Comparison of ENCODE assay signal across 15 mouse cellular contexts in the genomic region with DNA sequence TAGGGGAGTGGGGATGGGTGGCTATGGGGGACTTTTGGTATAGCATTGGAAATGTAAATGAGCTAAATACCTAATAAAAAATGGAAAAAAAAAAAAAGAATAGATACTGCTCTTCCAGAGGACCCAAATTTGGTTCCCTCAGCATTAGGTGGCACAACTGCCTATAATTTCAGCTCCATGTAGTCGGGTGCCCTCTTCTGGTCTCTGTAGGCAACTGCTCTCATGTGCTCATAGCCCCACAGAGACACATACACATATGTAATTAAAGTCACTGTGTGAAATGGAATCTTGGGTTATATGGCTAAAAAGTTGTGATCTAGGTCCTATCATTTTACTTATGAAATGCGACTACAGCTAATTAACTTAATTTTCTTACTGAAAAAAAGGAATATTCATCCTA.
DNase-seq lines count a peak whose midpoint lies in the region; ATAC-seq and TF ChIP-seq lines count a peak whose summit lies in the region.
"Had no signal": no experiment of that assay in that cellular context is flagged by ENCODE, and none has a peak within 500 bp of the region (broad histone marks: within the 10 kb centered on the region; RNA-seq: fewer than 3 reads in every experiment).

No protein-coding gene starts in this region.

- no peaks in the 10 kb centered on the region for H3K4me1 ChIP-seq in heart, postnatal 0 days (ENCODE audit: control insufficient read depth, insufficient read depth)
- H3K4me1 ChIP-seq in heart, embryonic 12.5 days (replicated peaks), result peaks cover 9% of the 10 kb centered on the region; the same call in 1 of the 2 replicates
- H3K4me1 ChIP-seq in thymus, adult 2 months (replicated peaks; ENCODE audit: control insufficient read depth, insufficient read depth, low read length), result peaks cover 4% of the 10 kb centered on the region
- H3K4me1 ChIP-seq in stomach, postnatal 0 days (replicated peaks; ENCODE audit: control insufficient read depth, insufficient read depth), result no peaks in the 10 kb centered on the region
- H3K4me1 ChIP-seq: liver, embryonic 13.5 days had no signal

- 86% methylated on average over 2 of the region's 2 CpGs for WGBS in heart, postnatal 0 days
- WGBS in heart, embryonic 12.5 days, result 81% methylated on average over 2 of the region's 2 CpGs
- 79% methylated on average over 2 of the region's 2 CpGs for WGBS in thymus, adult 2 months
- 85% methylated on average over 2 of the region's 2 CpGs for WGBS in stomach, postnatal 0 days

- peak; percentile 40 for TF ChIP-seq CTCF in heart, postnatal 0 days (IDR thresholded peaks at IDR 0.05; ENCODE audit: low read depth)
- TF ChIP-seq CTCF in thymus, adult 2 months (IDR thresholded peaks at IDR 0.05; ENCODE audit: borderline replicate concordance, control insufficient read depth, extremely low read depth, insufficient read depth, low read length, poor library complexity), result no peak
- TF ChIP-seq CTCF in Patski (IDR thresholded peaks at IDR 0.05), result peak; percentile 40
- TF ChIP-seq CTCF in stomach, postnatal 0 days (IDR thresholded peaks at IDR 0.05; ENCODE audit: low read depth), result peak; percentile 40

- no peaks in the 10 kb centered on the region for H3K27me3 ChIP-seq in heart, postnatal 0 days (ENCODE audit: control insufficient read depth, insufficient read depth, low read length)
- no peaks in the 10 kb centered on the region for H3K27me3 ChIP-seq in heart, embryonic 12.5 days (replicated peaks)
- H3K27me3 ChIP-seq in thymus, adult 2 months (ENCODE audit: control insufficient read depth, insufficient read depth, low read length), result no peaks in the 10 kb centered on the region
- peaks cover 18% of the 10 kb centered on the region for H3K27me3 ChIP-seq in Patski
- no peaks in the 10 kb centered on the region for H3K27me3 ChIP-seq in stomach, postnatal 0 days (ENCODE audit: control insufficient read depth, insufficient read depth, low read length)
- H3K27me3 ChIP-seq: forebrain, embryonic 13.5 days; hindbrain, embryonic 15.5 days; liver, embryonic 13.5 days; neural tube, embryonic 15.5 days had no signal

- 0 out of 2 replicates have a peak, but pooled peaks cover 3% of the 10 kb centered on the region for H3K9me3 ChIP-seq in heart, postnatal 0 days (replicated peaks; ENCODE audit: control insufficient read depth, low read length)
- H3K9me3 ChIP-seq in heart, embryonic 12.5 days (replicated peaks), result no peaks in the 10 kb centered on the region
- H3K9me3 ChIP-seq in stomach, postnatal 0 days (ENCODE audit: control insufficient read depth, low read length), result no peaks in the 10 kb centered on the region
- H3K9me3 ChIP-seq: forebrain, embryonic 13.5 days; hindbrain, embryonic 15.5 days; liver, embryonic 13.5 days; neural tube, embryonic 15.5 days had no signal

- no peak for DNase-seq in heart, postnatal 0 days (ENCODE audit: low spot score)
- peak; percentile 56 for DNase-seq in thymus, postnatal 0 days (ENCODE audit: low spot score)
- DNase-seq in thymus, adult 2 months, result no peak
- DNase-seq in Patski (ENCODE audit: low read depth, low spot score), result no peak
- no peak for DNase-seq in stomach, postnatal 0 days (ENCODE audit: low spot score)
- no peak for DNase-seq in right cerebral cortex, postnatal 10 days (ENCODE audit: low spot score in 2 of 2)
- no peak for DNase-seq in embryo, embryonic 9.5 days (ENCODE audit: extremely low spot score)
- DNase-seq: cerebellum, postnatal 14 days; gastrocnemius, postnatal 14 days; kidney, postnatal 14 days; liver, embryonic 13.5 days had no signal

- no peak for ATAC-seq in heart, postnatal 0 days (ENCODE audit: insufficient read depth, low read depth)
- ATAC-seq in heart, embryonic 12.5 days (ENCODE audit: insufficient number of reproducible peaks, low FRiP score), result no peak
- no peak for ATAC-seq in Patski
- ATAC-seq in stomach, postnatal 0 days (ENCODE audit: low FRiP score, low TSS enrichment), result no peak
- ATAC-seq: forebrain, embryonic 13.5 days had no signal

- H3K4me3 ChIP-seq in heart, postnatal 0 days (ENCODE audit: low read depth, low read length), result no peak overlapping the region
- no peak overlapping the region for H3K4me3 ChIP-seq in heart, embryonic 12.5 days
- no peak overlapping the region for H3K4me3 ChIP-seq in thymus, adult 2 months (ENCODE audit: control insufficient read depth, insufficient read depth, low read length)
- no peak overlapping the region for H3K4me3 ChIP-seq in stomach, postnatal 0 days (ENCODE audit: low read depth, low read length)
- H3K4me3 ChIP-seq: forebrain, embryonic 13.5 days; hindbrain, embryonic 15.5 days; liver, embryonic 13.5 days; neural tube, embryonic 15.5 days had no signal

- no peak for TF ChIP-seq EP300 in heart, postnatal 0 days (IDR thresholded peaks at IDR 0.05; ENCODE audit: low read depth)
- TF ChIP-seq EP300 in stomach, postnatal 0 days (optimal IDR thresholded peaks at IDR 0.05), result no peak

- in situ Hi-C loops in Patski (cut with MboI; ENCODE audit: low pct_unique_long_range_greater_than_20kb), result no loop called here

- POLR2A ChIA-PET in Patski (lab: Charles Lee), result no interaction called here

- no peak overlapping the region for H3K27ac ChIP-seq in heart, postnatal 0 days (ENCODE audit: low read depth)
- H3K27ac ChIP-seq in heart, embryonic 12.5 days (ENCODE audit: poor library complexity, severe bottlenecking), result no peak overlapping the region
- H3K27ac ChIP-seq in thymus, adult 2 months (ENCODE audit: control insufficient read depth, insufficient read depth, low read length), result no peak overlapping the region
- no peak overlapping the region for H3K27ac ChIP-seq in stomach, postnatal 0 days (replicated peaks)
- H3K27ac ChIP-seq: forebrain, embryonic 13.5 days; hindbrain, embryonic 15.5 days; liver, embryonic 13.5 days; neural tube, embryonic 15.5 days had no signal

- H3K9ac ChIP-seq in heart, postnatal 0 days (replicated peaks; ENCODE audit: low read depth, low read length), result no peak overlapping the region
- no peak overlapping the region for H3K9ac ChIP-seq in heart, embryonic 12.5 days
- no peak overlapping the region for H3K9ac ChIP-seq in stomach, postnatal 0 days (ENCODE audit: low read length)
- H3K9ac ChIP-seq: forebrain, embryonic 13.5 days; hindbrain, embryonic 15.5 days; liver, embryonic 13.5 days; neural tube, embryonic 15.5 days had no signal

- CTCF ChIA-PET in Patski (lab: Charles Lee), result no interaction called here

- no peak for TF ChIP-seq POLR2A in thymus, adult 2 months (IDR thresholded peaks at IDR 0.05; ENCODE audit: control insufficient read depth, extremely low read depth, insufficient read depth, low read length, poor library complexity)

- no peak overlapping the region for H3K4me2 ChIP-seq in heart, postnatal 0 days (ENCODE audit: low read depth, low read length)
- no peak overlapping the region for H3K4me2 ChIP-seq in heart, embryonic 12.5 days
- H3K4me2 ChIP-seq in stomach, postnatal 0 days (replicated peaks; ENCODE audit: low read depth), result no peak overlapping the region
- H3K4me2 ChIP-seq: forebrain, embryonic 13.5 days; hindbrain, embryonic 15.5 days; liver, embryonic 13.5 days; neural tube, embryonic 15.5 days had no signal

- no peaks in the 10 kb centered on the region for H3K36me3 ChIP-seq in heart, postnatal 0 days (replicated peaks; ENCODE audit: control insufficient read depth, insufficient read depth, low read length)
- no peaks in the 10 kb centered on the region; the same call in 1 of the 2 replicates for H3K36me3 ChIP-seq in heart, embryonic 12.5 days
- no peaks in the 10 kb centered on the region for H3K36me3 ChIP-seq in thymus, adult 2 months (ENCODE audit: control insufficient read depth, insufficient read depth, low read length)
- no peaks in the 10 kb centered on the region for H3K36me3 ChIP-seq in stomach, postnatal 0 days (ENCODE audit: control insufficient read depth, insufficient read depth, low read length)
- H3K36me3 ChIP-seq: hindbrain, embryonic 15.5 days; liver, embryonic 13.5 days; neural tube, embryonic 15.5 days had no signal
